Mouse (Mus musculus) heart, adult 10 weeks (tissue): ENCODE results near the gene Fbxw21. TPM values are rescaled to one million over a fixed set of nuclear protein-coding genes. Genes with fewer than 3 reads are reported as not detected.

Source experiments
- polyA plus RNA-seq: library from polyadenylated mRNA; stranded (reverse); fragments of 350-450 nt; fragmentation: Illumina TruSeq; extraction: RNeasy Lipid Tissue Mini Kit (QIAGEN cat#74804); gene quantifications from one replicate; pipeline ENCODE4 v1.2.3, GENCODE M21; 2014; ENCODE audit warnings: low read depth, low replicate concordance

Fbxw21 gene
- not detected for polyA plus RNA-seq

GRCm38 (mm10) chr9:109161941-109162340 is at the start of gene Fbxw21:
Gene Fbxw21, minus strand, starts transcription at chr9:109162041.

GRCm38 (mm10) chr9:109195875-109196274 is 34.0 kb upstream of the Fbxw21 start, which contains the start of gene Fbxw13:
Gene Fbxw13, minus strand, starts transcription at chr9:109195975.

GRCm38 (mm10) chr9:109095137-109095982 is 66.5 kb downstream of the Fbxw21 start, which contains the start of gene Plxnb1:
Gene Plxnb1, plus strand, starts transcription at chr9:109095389.

Other genes starting within 250 kb of the Fbxw21 start
- gene Tmem89, start 247.4 kb downstream of the Fbxw21 start, polyA plus RNA-seq = not detected
- gene Uqcrc1, start 225.4 kb downstream of the Fbxw21 start, polyA plus RNA-seq = 1,473 TPM
- 0.60 TPM for gene Col7a1, start 208.5 kb downstream of the Fbxw21 start, polyA plus RNA-seq
- gene Ucn2, start 176.0 kb downstream of the Fbxw21 start, polyA plus RNA-seq = 0.42 TPM
- 4.6 TPM for gene Pfkfb4, start 170.3 kb downstream of the Fbxw21 start, polyA plus RNA-seq
- gene Shisa5, start 123.5 kb downstream of the Fbxw21 start, polyA plus RNA-seq = 40.8 TPM
- gene Trex1, start 102.3 kb downstream of the Fbxw21 start, polyA plus RNA-seq = 22.4 TPM
- gene Atrip, start 87.9 kb downstream of the Fbxw21 start, polyA plus RNA-seq = 7.5 TPM
- 13.3 TPM for gene Ccdc51, start 79.5 kb downstream of the Fbxw21 start, polyA plus RNA-seq
- 188 TPM for gene Tma7, start 79.5 kb downstream of the Fbxw21 start, polyA plus RNA-seq
- 25.6 TPM for gene Plxnb1, start 66.7 kb downstream of the Fbxw21 start, polyA plus RNA-seq
- not detected for gene Fbxw13, start 33.9 kb upstream of the Fbxw21 start, polyA plus RNA-seq
- not detected for gene Fbxw20, start 72.7 kb upstream of the Fbxw21 start, polyA plus RNA-seq
- not detected for gene Fbxw14, start 125.6 kb upstream of the Fbxw21 start, polyA plus RNA-seq
- not detected for gene Fbxw28, start 177.6 kb upstream of the Fbxw21 start, polyA plus RNA-seq
- gene Fbxw22, start 242.3 kb upstream of the Fbxw21 start, polyA plus RNA-seq = not detected